Mouse (Mus musculus): ENCODE data around the gene Hormad1.

GRCm38 (mm10) chr3:95618511-95618910, 59.0 kb downstream of the Hormad1 start:
- no peak for TF ChIP-seq CTCF (IDR thresholded peaks at IDR 0.05; ENCODE audit: borderline replicate concordance, insufficient read depth, low read length)
- no peak for TF ChIP-seq POLR2A (IDR thresholded peaks at IDR 0.05; ENCODE audit: low read depth, low read length)
